Mouse (Mus musculus) lung, postnatal 0 days (tissue): ENCODE results near the gene Shtn1. TPM values are rescaled to one million over a fixed set of nuclear protein-coding genes. Genes with fewer than 3 reads are reported as not detected.

Experiments
- ATAC-seq: fragments of 200-750 bp; cut with Nextera tagmentation; 2 replicates; pipeline ENCODE4 v1.8.0; 2017; ENCODE audit warnings: moderate library complexity
- DNase-seq: peaks from one replicate; pipeline ENCODE4 v3.0.0-alpha.2; 2016; ENCODE audit warnings: low spot score
- H3K27ac ChIP-seq: fragments of 300-500 bp; sonication (generic); 2 replicates; pipeline ENCODE4 v1.5.1; 2014; ENCODE audit warnings: antibody characterized with exemption, mild to moderate bottlenecking, low read length, mixed read lengths
- H3K27me3 ChIP-seq: fragments of 300-500 bp; sonication (generic); replicated peaks from 2 replicates; pipeline ENCODE4 v1.6.1; 2014; ENCODE audit warnings: low read length, mixed read lengths; ENCODE audit not compliant: insufficient read depth
- H3K36me3 ChIP-seq: fragments of 300-500 bp; sonication (generic); 2 replicates; pipeline ENCODE4 v1.6.1; 2014; ENCODE audit warnings: low read length, mixed read lengths; ENCODE audit not compliant: insufficient read depth
- H3K4me1 ChIP-seq: fragments of 300-500 bp; sonication (generic); 2 replicates; pipeline ENCODE4 v1.6.1; 2014; ENCODE audit warnings: antibody characterized with exemption, low read depth, low read length, mixed read lengths; ENCODE audit not compliant: insufficient read depth
- H3K4me2 ChIP-seq: fragments of 300-500 bp; sonication (generic); replicated peaks from 2 replicates; pipeline ENCODE4 v1.6.1; 2014; ENCODE audit warnings: low read depth, mild to moderate bottlenecking, low read length, moderate library complexity, mixed read lengths
- H3K4me3 ChIP-seq: fragments of 300-500 bp; sonication (generic); 2 replicates; pipeline ENCODE4 v1.5.1; 2014; ENCODE audit warnings: low read depth, low read length
- H3K9ac ChIP-seq: fragments of 300-500 bp; sonication (generic); replicated peaks from 2 replicates; pipeline ENCODE4 v1.6.1; 2014; ENCODE audit warnings: low read depth, mild to moderate bottlenecking
- H3K9me3 ChIP-seq: fragments of 300-500 bp; sonication (generic); 2 replicates; pipeline ENCODE4 v1.6.1; 2016; ENCODE audit warnings: low read length, mixed read lengths
- CTCF ChIP-seq: IDR thresholded peaks from 2 replicates; pipeline ENCODE4 v1.5.1; 2016; ENCODE audit warnings: antibody characterized with exemption, mild to moderate bottlenecking
- EP300 ChIP-seq: IDR thresholded peaks from 2 replicates; pipeline ENCODE4 v1.6.1; 2016; ENCODE audit warnings: antibody characterized with exemption, mild to moderate bottlenecking, control low read depth
- WGBS: fragments of 180-500 bp; shearing (Covaris S2); extraction: QIAGEN DNeasy Blood & Tissue Kit; methylation state at CpG from one replicate; pipeline ENCODE4 v1.1.7; 2014; 5-methylcytosine and 5-hydroxymethylcytosine counted together
- polyA plus RNA-seq: library from polyadenylated mRNA; unstranded; fragments of >200 nt; fragmentation: Nextera tagmentation; extraction: Ambion mirVana; gene quantifications from 2 replicates; pipeline ENCODE4 v1.2.1, GENCODE M21; 2015

Shtn1 gene
- polyA plus RNA-seq, 1 experiment from 2014 or later = 8.8 TPM

DNA sequence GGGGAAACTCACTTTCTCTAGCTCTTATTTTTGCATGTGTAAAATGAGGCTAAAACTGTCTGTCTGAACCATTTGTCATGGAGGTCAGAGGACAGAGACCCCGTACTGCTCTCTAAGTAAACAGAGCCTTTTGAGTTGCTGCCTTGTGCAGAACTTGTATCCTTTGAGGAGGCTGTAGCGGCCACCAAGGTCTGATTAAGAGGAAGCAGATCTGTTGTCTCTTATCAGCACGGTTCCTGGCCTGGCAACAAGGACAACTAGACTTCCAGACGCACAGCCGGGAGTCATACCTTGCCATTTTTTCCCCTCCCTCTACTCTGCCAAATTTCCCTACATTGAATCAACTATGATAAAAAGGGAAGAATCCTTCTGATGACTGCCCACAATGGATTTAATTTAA is 18.5 kb downstream of the Shtn1 start:
- ATAC-seq (no peak), DNase-seq (no peak)
- no peak overlapping the region for H3K27ac ChIP-seq
- TF ChIP-seq CTCF = no peak
- no peak for TF ChIP-seq EP300
- no peak overlapping the region for H3K4me2 ChIP-seq
- no peaks in the 10 kb centered on the region for H3K9me3 ChIP-seq
- H3K36me3 ChIP-seq = no peaks in the 10 kb centered on the region
- H3K4me3 ChIP-seq = no peak overlapping the region
- WGBS = 20% methylated on average over 5 of the region's 5 CpGs
- H3K9ac ChIP-seq = no peak overlapping the region
- no peaks in the 10 kb centered on the region for H3K27me3 ChIP-seq
- no peaks in the 10 kb centered on the region for H3K4me1 ChIP-seq

DNA sequence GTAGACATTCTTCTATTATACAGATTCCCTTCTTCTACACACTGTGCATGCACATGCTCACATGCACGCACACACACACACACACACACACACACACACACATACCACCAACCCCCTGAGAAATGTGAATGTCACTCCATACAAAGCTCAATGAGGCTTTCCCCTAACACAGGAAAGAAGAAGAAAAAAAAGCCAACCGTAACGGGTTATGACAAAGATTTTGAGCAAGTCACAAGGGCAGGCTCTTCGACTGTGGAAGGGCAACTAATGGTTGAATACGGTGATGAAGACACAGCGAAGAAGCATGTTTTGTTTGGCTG is 21.3 kb downstream of the Shtn1 start:
- Histone ChIP-seq H3K9ac (no peak overlapping the region), H3K4me3 (no peak overlapping the region), H3K4me2 (no peak overlapping the region), H3K9me3 (no peaks in the 10 kb centered on the region), H3K27me3 (no peaks in the 10 kb centered on the region), H3K27ac (no peak overlapping the region), H3K4me1 (no peaks in the 10 kb centered on the region), H3K36me3 (no peaks in the 10 kb centered on the region)
- no peak for DNase-seq
- ATAC-seq = no peak
- no peak for TF ChIP-seq EP300
- TF ChIP-seq CTCF = no peak
- WGBS = 77% methylated on average over 6 of the region's 6 CpGs

DNA sequence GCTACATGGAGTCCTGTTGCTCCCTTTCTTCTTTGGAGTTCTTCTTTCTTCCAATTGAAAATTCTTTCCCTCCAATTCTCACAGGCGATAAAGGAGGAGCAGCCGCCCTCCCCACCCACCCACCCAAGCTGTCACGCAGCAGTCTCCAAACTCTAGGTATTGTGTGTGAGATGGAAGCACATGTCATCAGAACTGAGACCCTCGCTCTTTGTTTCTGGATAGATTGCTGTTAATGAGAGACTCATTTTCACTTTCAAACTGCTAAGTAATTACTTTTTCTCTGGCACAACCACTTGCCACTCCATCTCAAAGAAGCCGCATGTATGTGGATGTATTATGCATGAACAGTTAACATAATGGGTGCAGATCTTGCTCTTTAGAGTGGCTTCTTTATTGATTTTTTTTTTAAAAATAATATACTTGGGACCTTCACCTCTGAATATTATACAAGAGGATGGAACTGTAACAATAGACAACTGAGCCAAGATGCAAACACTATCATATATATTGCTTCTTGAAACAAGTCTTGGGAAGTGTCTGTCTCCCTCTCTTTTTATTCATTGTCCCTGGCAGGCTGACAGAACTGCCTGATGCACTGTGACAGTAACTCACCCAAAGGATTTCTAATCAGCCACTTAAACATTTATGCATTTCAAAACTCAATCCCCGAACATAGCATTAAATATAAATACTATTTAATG is 21.8 kb downstream of the Shtn1 start:
- DNase-seq = no peak

DNA sequence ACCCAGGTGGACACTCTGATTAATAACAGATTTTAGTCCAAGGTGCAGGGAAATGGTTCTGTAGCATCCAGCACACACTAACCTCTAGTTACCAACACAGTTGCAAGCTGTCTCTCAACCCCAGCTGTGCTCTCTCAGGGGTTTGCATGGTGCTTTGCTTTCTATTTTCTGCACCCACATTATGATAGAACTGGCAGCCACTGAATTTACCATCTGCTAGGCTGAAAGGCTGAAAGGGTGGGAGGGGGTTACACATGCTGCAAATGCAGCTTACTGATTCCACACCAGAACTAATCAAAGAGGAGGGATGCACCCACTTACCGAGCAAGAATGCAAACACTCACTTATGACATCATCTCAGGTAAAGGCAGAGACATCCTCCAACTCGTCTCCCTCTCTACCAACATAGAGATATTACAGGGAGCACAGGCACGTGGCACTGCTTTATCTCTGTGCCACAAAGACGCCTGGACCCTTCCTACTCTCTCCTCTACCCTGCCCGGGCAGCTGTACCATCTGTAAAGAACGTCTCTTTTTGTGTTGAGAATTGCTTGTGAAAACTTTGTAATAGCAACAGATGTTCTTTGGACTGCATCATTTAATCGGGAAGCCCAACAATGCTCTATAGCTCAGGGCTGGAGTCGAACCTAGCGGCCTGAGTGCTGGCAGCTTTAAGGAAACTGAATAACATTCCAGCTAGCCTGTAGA is 23.0 kb downstream of the Shtn1 start:
- WGBS = 73% methylated on average over 9 of the region's 9 CpGs
- ATAC-seq (no peak), DNase-seq (no peak)
- H3K9me3 ChIP-seq = no peaks in the 10 kb centered on the region
- H3K4me1 ChIP-seq = no peaks in the 10 kb centered on the region
- H3K4me2 ChIP-seq = no peak overlapping the region
- no peak overlapping the region for H3K9ac ChIP-seq
- H3K36me3 ChIP-seq = no peaks in the 10 kb centered on the region
- H3K27me3 ChIP-seq = no peaks in the 10 kb centered on the region
- no peak overlapping the region for H3K4me3 ChIP-seq
- no peak overlapping the region for H3K27ac ChIP-seq
- TF ChIP-seq EP300 = no peak

More for the DNA sequence above, 21.8 kb downstream of the Shtn1 start:
- no peak overlapping the region for H3K27ac ChIP-seq
- H3K4me1 ChIP-seq = no peaks in the 10 kb centered on the region
- H3K4me2 ChIP-seq = no peak overlapping the region
- H3K27me3 ChIP-seq = no peaks in the 10 kb centered on the region
- ATAC-seq = no peak
- H3K36me3 ChIP-seq = no peaks in the 10 kb centered on the region
- TF ChIP-seq CTCF = no peak
- no peak for TF ChIP-seq EP300
- no peaks in the 10 kb centered on the region for H3K9me3 ChIP-seq
- WGBS = 90% methylated on average over 6 of the region's 6 CpGs
- H3K4me3 ChIP-seq = no peak overlapping the region
- H3K9ac ChIP-seq = no peak overlapping the region

DNA sequence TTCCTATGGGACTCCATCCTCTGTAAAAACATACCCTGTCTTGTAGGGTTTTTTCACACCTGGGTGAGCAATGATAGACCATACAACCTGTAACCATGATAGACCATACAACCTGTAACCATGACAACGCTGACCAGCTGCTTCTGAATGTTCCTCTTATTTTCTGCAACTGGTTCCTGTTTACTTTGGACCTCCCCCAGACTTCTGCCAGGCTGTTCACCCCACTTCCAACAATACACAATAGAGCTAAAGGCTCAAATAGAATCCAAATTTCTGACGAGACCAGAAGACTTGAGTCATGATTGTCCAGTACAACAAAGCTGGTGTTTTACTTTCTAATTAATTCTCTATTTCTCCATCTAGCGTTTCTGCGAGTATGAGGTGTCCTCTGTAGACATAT is 23.8 kb downstream of the Shtn1 start:
- no peaks in the 10 kb centered on the region for H3K27me3 ChIP-seq
- ATAC-seq (no peak), DNase-seq (no peak)
- H3K27ac ChIP-seq = no peak overlapping the region
- H3K4me1 ChIP-seq = no peaks in the 10 kb centered on the region
- H3K4me3 ChIP-seq = no peak overlapping the region
- no peak for TF ChIP-seq CTCF
- TF ChIP-seq EP300 = no peak
- no peak overlapping the region for H3K4me2 ChIP-seq
- WGBS = 60% methylated on average over 4 of the region's 4 CpGs
- H3K36me3 ChIP-seq = no peaks in the 10 kb centered on the region
- H3K9me3 ChIP-seq = no peaks in the 10 kb centered on the region
- H3K9ac ChIP-seq = no peak overlapping the region

DNA sequence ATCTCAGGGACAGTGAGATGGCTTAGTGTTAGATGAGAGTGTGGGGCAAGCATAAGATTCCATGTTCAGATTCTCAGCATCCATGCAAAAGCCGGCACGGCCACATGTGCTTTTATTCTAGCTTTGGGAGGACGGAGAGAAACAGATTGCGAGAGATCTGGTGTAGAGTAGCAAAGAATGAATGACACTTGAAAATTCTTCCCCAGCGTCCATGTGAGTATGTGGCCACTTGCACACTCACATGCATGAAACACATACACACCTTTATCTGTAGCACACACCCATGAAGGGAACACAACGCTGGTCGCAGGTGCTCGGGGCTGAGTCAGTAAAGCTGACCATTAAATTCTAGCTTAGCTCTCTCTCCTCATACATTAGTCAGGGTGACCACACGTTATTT is 24.3 kb downstream of the Shtn1 start:
- no peaks in the 10 kb centered on the region for H3K9me3 ChIP-seq
- WGBS = 84% methylated on average over 9 of the region's 9 CpGs
- no peak for ATAC-seq
- H3K4me2 ChIP-seq = no peak overlapping the region
- H3K4me1 ChIP-seq = no peaks in the 10 kb centered on the region
- no peak for DNase-seq
- H3K27me3 ChIP-seq = no peaks in the 10 kb centered on the region
- H3K9ac ChIP-seq = no peak overlapping the region
- TF ChIP-seq EP300 (no peak), CTCF (no peak)
- H3K4me3 ChIP-seq = no peak overlapping the region
- no peak overlapping the region for H3K27ac ChIP-seq
- H3K36me3 ChIP-seq = no peaks in the 10 kb centered on the region
